Mouse (Mus musculus) heart, adult 18-20 months (tissue): ENCODE data around the gene Iglon5. TPM values are rescaled to one million over a fixed set of nuclear protein-coding genes. Genes with fewer than 3 reads are reported as not detected.
A peak's percentile ranks its signal among the peaks of the same experiment; 100 is the strongest.

Experiments
- DNase-seq, 2 experiments: peaks; one replicate each; pipeline ENCODE4 v3.0.0; 2021 to 2022; ENCODE audit warnings: mixed read lengths in 1 of 2
- microRNA-seq, 2 experiments: library from miRNA; unstranded; fragments of <30 nt; microRNA quantifications; one replicate each; pipeline ENCODE4 v1.2.0; 2022
- total RNA-seq, 2 experiments: library from RNA; stranded (reverse); gene quantifications; 2 replicates each; pipeline ENCODE4 v1.2.3; 2021

Iglon5 gene
- total RNA-seq, 2 experiments from 2014 or later = 0.36 TPM; not detected in 1

DNA sequence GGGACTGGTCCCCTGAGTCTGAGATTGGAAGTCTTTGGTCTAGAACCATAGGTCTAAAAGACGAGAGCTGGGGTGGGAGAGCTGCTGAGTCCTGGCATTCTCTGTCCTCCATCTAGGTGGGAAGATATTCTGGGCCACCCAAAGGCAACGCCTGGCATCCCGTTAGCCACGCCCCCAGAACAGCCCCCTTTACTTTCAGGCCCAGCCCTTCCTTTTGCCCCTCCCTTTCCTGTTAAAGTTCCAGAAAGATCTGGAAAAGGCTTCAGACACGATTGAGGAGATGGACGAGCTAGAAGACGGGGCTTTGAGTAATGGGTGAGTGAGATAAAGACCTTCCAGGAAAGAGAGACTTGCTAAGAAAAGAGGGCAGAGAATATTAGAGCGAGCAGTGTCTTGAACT is 62.5 kb downstream of the Iglon5 start, which contains the start of gene Lim2:
TSS of gene Lim2 (plus strand) at position 265 of the 400 bp plus-strand sequence.
- no peak for DNase-seq

GRCm38 (mm10) chr7:43423991-43424625 is 65.8 kb downstream of the Iglon5 start:
- no peak for DNase-seq

- DNase-seq = peak; percentile 79 to 93
Observed at GRCm38 (mm10) chr7:43422995-43423617, 66.8 kb downstream of the Iglon5 start.

Small RNAs within 50 kb of the gene (microRNA-seq; reads per million reads assigned to microRNA genes)
- 4.3 to 6.8 reads per million in 2 experiments for gene Mir7051

Other genes starting within 250 kb of the Iglon5 start
- 10 to 100 TPM; 12.8 to 16.2 TPM for gene Zfp715, start 176.8 kb downstream of the Iglon5 start, total RNA-seq
- gene Siglecf, start 138.7 kb downstream of the Iglon5 start, total RNA-seq = not detected
- gene Siglecg, start 81.9 kb downstream of the Iglon5 start, total RNA-seq = 1 to 10 TPM in 1 of 2 experiments, under 1 TPM in 1; 0.15 to 1.2 TPM
- gene Lim2, start 62.4 kb downstream of the Iglon5 start, total RNA-seq = not detected
- 1 to 10 TPM; 1.1 to 2.2 TPM for gene Nkg7, start 53.0 kb downstream of the Iglon5 start, total RNA-seq
- not detected for gene Cldnd2, start 49.3 kb downstream of the Iglon5 start, total RNA-seq
- 1,000 to 10,000 TPM; 1,290 to 1,427 TPM for gene Etfb, start 46.0 kb downstream of the Iglon5 start, total RNA-seq
- gene Gm45233, start 45.9 kb downstream of the Iglon5 start, total RNA-seq = under 1 TPM in 1 of 2 experiments, not detected in 1; 0.60 TPM
- gene Vsig10l, start 26.9 kb downstream of the Iglon5 start, total RNA-seq = 1 to 10 TPM in 1 of 2 experiments, under 1 TPM in 1; 0.69 to 1.3 TPM
- gene 4931406B18Rik, start 15.9 kb upstream of the Iglon5 start, total RNA-seq = not detected
- 1 to 10 TPM; 2.3 to 3.0 TPM for gene Cd33, start 54.4 kb upstream of the Iglon5 start, total RNA-seq
- gene Zfp658, start 72.2 kb upstream of the Iglon5 start, total RNA-seq = under 1 TPM; 0.79 to 0.85 TPM
- 1 to 10 TPM; 4.4 to 8.2 TPM for gene Zfp719, start 89.5 kb upstream of the Iglon5 start, total RNA-seq
- not detected for gene Zfp819, start 117.1 kb upstream of the Iglon5 start, total RNA-seq
- not detected for gene Ceacam18, start 144.6 kb upstream of the Iglon5 start, total RNA-seq
- 1 to 10 TPM; 1.4 to 1.6 TPM for gene Siglece, start 170.1 kb upstream of the Iglon5 start, total RNA-seq
- 1 to 10 TPM; 2.7 to 3.1 TPM for gene Ctu1, start 181.9 kb upstream of the Iglon5 start, total RNA-seq
- gene Klk14, start 200.3 kb upstream of the Iglon5 start, total RNA-seq = under 1 TPM; 0.23 to 0.47 TPM
- not detected for gene Klk13, start 222.5 kb upstream of the Iglon5 start, total RNA-seq